Mouse (Mus musculus) adipocyte (in vitro differentiated cells): ENCODE data around the gene Lingo3.
"Not testable (repeated sequence)": the region's sequence is repeated elsewhere in the genome, so short reads cannot be mapped to it uniquely, and the experiment has no call there.

ENCODE experiments used
- DNase-seq: peaks from one replicate; pipeline ENCODE4 v3.0.0-alpha.2; 2016; ENCODE audit warnings: low spot score

Gene Lingo3

DNA sequence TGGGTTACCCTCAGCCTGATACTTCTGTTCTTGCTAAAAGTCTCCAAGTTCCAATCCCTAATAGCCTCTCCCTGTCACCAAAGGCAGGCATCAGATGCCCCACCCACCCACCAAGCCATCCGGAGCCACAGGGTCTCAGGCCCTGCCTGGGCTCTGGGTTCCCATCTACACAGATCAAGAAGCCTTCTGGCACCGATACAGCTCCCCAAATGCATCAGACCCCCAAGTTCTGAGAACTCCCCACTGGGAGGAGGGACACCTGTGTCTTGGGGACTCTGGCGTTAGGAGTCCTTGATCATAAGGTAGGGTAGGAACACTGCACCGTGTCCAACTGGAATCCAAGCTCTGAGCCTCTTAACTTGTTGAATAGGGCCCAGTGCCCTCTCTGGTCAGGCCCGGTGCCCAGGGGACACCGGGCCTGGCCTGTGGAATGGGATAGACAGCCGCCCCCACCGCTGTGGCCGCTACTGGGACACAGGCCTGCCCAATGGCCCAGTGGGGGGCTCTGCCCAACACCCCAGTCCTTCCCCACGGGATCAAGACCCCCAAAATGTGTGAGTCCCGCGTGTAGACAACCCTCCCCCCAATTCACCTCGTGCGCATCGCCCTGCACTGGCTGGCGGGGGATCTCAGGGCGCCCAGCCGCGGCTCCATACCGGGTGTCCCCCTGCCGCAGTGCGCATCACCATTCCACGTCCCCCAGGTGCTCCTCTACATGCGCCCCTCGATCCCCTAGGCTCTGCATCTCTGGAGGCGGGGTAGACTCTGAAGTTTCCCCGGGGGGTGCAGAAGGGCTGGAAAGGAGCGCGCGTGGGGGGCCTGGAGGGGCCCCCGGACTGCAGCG, 530 bp downstream of the Lingo3 start:
- no peak for DNase-seq

- DNase-seq, result no peak
These were observed 1.5 kb downstream of the Lingo3 start for GRCm38 (mm10) chr10:80842334-80842733.

DNA sequence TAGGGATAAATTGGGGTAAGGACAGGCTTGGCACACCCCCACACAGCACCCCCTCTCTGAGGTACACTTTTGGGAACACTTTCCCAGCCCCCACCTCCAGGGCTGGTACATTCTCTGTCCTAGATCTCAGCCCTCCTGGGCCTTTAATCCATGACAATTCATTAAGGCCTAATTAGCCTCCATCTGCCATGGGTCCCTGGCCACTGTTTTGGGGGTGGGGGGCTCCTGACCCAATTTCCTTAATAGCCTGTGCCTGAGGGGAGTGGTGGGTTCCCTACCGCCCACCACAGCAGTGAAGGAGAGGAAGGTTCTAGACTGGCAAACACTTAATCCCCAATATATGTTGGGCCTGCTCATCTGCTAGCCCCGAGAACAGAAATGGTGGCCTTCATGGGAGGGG, 2.2 kb downstream of the Lingo3 start:
- DNase-seq, result no peak

- no peak for DNase-seq
These were observed 4.0 kb downstream of the Lingo3 start for GRCm38 (mm10) chr10:80839848-80840247.

GRCm38 (mm10) chr10:80838346-80838912, 5.4 kb downstream of the Lingo3 start:
- DNase-seq, result no peak

DNA sequence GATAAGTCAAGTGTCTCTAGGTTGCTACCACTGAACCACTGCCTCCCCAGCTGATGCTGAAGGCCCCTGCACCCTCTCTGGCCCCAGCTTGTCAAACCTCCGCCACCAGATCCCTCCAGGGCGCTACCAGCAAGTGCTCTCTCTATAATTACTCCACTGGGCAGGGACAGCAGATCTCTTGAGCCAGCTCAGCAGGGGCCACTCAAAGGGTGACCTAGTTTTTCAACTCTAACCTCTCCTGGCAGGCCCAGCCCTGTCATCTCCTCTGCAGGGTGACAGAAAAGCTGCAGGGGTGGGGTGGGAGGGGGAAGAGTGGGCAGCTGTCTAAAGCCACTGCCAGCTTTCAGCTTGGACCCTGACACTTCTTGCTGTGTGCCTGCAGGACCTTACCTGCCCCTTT, 6.0 kb downstream of the Lingo3 start:
- no peak for DNase-seq

DNA sequence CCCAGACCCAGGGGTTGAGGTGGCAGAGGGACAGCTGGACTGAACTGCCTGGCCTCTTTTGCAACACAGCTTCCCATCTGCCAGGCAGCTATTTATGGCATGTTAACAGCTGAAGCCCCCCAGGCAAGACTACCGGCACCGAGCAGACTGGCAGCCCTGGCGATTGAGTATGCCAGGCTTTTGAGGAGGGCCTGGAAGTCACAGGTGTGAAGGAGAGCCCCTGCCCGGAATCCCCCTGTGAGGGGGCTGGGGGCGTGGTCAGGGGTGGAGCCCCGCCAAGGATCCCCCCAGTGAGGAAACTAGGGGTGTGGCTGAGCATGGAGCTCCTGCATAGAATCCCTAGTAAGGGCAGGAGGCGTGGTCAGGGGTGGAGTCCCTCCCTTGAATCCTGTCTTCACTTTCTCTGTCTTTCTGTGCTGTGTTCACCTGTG, 6.9 kb downstream of the Lingo3 start:
- DNase-seq, result no peak

GRCm38 (mm10) chr10:80835617-80836016, 8.2 kb downstream of the Lingo3 start:
- DNase-seq, result no peak

DNA sequence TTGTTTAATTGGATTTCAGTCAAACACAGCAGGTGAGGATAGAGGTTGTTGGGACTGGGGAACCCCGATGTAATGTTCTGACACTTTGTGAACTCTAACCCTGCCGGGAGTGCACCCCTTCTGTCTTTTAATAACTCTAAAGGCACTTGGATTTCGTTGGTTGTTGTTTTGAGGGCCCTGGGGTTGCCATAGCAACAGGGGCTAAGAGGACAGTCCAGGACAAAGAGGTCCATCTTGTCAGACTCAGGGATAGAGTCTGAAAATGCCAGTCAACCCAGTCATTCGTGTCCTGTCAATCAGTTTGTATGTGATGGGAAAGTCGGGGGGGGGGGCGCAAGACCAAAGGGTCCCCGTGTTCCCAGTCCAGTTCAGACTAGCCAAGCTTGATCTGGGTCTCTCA, 11.0 kb downstream of the Lingo3 start:
- no peak for DNase-seq

DNA sequence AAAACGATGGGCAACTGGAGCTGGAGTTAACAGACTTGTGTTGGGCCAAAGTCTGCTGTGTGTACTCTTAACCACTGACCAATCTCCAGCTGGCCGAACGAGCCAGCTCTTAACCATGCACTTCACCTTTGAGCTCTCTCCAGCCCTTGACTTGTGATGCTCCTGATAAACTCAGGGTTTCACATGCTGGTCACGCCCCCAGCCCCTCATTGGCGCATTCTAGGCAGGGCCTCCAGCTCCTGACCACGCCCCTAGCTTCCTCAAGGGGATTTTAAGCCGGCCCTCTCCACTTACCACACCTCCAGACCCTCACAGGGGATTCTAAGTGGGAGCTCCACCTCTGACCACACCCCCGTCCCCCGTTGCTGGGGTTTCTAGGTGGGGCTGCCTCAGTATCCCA, 12.7 kb downstream of the Lingo3 start:
- DNase-seq, result no peak

DNA sequence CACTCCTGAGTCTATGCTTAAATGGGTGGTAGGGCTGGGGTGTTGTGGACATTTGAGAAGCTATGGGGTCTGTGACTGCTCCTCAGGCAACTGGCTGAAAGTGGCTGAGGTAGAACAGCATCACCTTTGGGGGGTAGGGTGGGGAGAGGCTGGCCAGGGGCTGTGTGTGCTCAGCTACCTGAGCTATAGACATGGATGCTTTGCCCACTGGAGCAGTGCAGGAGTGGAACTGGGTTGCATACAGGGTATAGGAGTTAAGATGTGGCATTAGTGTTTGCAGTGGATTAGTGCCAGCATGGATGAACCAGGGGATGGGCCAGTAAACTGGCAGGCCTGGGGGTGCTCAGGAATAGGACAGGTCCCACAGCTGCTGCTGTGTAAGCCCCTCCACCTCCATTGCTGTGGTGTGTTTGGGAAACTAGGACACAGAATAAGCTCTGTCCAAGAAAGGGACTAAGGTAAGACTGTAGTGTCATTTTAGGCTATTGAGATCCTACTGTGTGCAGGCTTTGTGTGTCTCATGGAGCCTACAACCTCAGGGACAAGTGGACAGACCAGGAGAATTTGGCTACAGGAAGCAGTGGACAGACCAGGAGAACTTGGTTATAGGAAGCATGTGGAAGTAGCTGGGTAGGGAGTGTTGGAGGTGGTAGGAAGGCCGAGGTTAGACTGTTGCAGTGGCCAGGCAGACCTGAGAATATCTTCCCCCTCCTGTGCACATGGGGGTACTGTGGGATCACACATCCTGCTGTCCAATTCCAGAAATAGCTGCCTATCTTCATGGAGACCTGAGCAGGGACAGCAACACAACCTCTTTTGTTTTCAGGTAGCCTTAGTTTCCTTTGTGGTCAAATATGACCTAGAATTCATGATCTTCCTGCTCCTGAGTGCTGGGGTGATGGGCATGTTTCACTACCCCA, 14.2 kb downstream of the Lingo3 start:
- DNase-seq, result no peak

DNA sequence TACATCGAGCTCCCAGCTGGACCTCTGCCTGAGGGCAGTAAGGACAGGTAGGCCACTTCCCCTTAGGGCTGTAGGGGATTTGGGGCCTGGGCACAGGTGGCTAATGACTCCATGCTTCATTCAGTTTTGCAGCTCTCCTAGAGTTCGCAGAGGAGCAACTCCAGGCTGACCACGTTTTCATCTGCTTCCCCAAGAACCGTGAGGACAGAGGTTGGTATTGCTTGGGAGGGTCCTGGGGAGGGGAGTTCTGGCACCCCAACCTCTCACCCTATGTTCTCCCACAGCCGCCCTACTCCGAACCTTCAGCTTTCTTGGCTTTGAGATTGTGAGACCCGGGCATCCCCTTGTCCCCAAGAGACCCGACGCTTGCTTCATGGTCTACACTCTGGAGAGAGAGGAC, 15.3 kb downstream of the Lingo3 start:
- not testable (repeated sequence) for DNase-seq

- no peak for DNase-seq
These were observed 15.9 kb downstream of the Lingo3 start for GRCm38 (mm10) chr10:80827870-80828420.

GRCm38 (mm10) chr10:80827063-80827869, 16.6 kb downstream of the Lingo3 start:
- DNase-seq, result no peak

- DNase-seq, result peak; percentile 100
These were observed 17.4 kb downstream of the Lingo3 start, which contains the start of gene Oaz1 for GRCm38 (mm10) chr10:80826151-80827062. Gene Oaz1 (plus strand): TSS chr10:80826656.

- no peak for DNase-seq
These were observed 19.0 kb downstream of the Lingo3 start for GRCm38 (mm10) chr10:80824827-80825226.

DNA sequence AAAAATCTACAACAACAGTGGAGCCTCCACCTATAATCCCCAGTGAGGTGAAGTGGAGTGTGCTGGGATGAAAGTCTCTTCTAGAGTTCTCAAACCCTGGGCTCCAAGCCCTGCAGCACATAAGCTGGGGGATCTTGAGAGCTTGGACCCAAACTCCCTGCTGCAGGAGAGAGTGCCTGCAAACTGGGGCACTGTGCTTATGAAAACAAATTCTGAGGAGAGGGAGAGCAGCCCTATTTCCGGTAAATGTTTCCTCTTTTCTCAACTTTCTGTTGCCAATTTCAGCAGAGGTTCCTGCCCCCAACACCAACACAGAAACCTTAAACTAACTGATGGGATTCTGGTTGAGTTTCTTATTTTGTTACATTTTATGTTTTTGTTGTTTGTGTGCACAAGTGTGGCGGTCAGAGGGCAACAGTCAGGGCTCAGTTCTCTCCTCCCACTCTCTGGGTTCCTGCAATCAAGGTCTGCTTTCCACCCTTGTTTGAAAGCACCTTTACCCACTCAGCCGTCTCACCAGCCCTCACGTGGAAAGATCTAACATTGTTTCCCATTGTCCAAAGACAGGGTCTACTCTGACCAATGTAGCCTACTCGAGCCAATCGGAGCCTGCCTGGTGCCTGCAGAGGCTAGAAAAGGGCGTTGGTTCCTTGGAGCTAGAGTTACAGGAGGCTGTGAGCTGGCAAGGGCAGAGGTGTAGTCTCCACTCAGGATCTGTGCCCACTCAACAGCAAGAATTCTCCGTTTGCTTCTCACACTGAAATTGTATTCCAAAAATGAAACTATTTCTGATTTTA, 19.8 kb downstream of the Lingo3 start:
- no peak for DNase-seq

GRCm38 (mm10) chr10:80823316-80823715, 20.5 kb downstream of the Lingo3 start:
- DNase-seq, result no peak

- DNase-seq, result no peak
These were observed 21.3 kb downstream of the Lingo3 start for GRCm38 (mm10) chr10:80822528-80822927.
